Mouse (Mus musculus) G1E (cell line): ENCODE results near the gene Ikzf4. TPM values are rescaled to one million over a fixed set of nuclear protein-coding genes. Genes with fewer than 3 reads are reported as not detected.

ENCODE experiments used
- ATAC-seq: 2 replicates; pipeline ENCODE4 v1.8.0; 2016; ENCODE audit warnings: mild to moderate bottlenecking; ENCODE audit not compliant: insufficient number of reproducible peaks, poor library complexity, low FRiP score, severe bottlenecking; ENCODE audit errors: extremely low read depth
- DNase-seq: peaks from one replicate; pipeline ENCODE4 v3.0.0; 2012; ENCODE audit warnings: low spot score
- H3K27me3 ChIP-seq: 2 replicates; pipeline ENCODE4 v1.6.1; 2012; ENCODE audit warnings: mild to moderate bottlenecking, low read length, inconsistent platforms; ENCODE audit not compliant: insufficient read depth
- H3K36me3 ChIP-seq: replicated peaks from 2 replicates; pipeline ENCODE3; 2012; ENCODE audit warnings: mild to moderate bottlenecking, inconsistent platforms
- H3K4me1 ChIP-seq: 2 replicates; pipeline ENCODE4 v1.6.1; 2012; ENCODE audit warnings: low read depth, low read length, inconsistent platforms, mixed read lengths; ENCODE audit not compliant: insufficient read depth
- H3K4me3 ChIP-seq: 2 replicates; pipeline ENCODE4 v1.5.1; 2012; ENCODE audit warnings: low read depth, mild to moderate bottlenecking, inconsistent platforms, low read length, moderate library complexity, mixed read lengths
- H3K9me3 ChIP-seq: replicated peaks from 2 replicates; pipeline ENCODE4 v1.6.1; 2012; ENCODE audit warnings: inconsistent platforms
- CTCF ChIP-seq: IDR thresholded peaks from 2 replicates; pipeline ENCODE4 v1.5.1; 2012; ENCODE audit warnings: low read depth, low read length, inconsistent platforms, mixed read lengths
- GATA1 ChIP-seq: IDR thresholded peaks from 2 replicates; pipeline ENCODE4 v1.6.1; 2012; ENCODE audit warnings: borderline replicate concordance, low read length, inconsistent platforms, mixed read lengths
- GATA2 ChIP-seq: IDR thresholded peaks from 2 replicates; pipeline ENCODE4 v1.6.1; 2012; ENCODE audit warnings: low read depth, low read length, inconsistent platforms, borderline replicate concordance
- POLR2AphosphoS5 ChIP-seq: IDR thresholded peaks from 2 replicates; pipeline ENCODE4 v1.6.1; 2012; ENCODE audit warnings: low read depth, low read length, inconsistent platforms; ENCODE audit not compliant: insufficient replicate concordance
- TAL1 ChIP-seq: conservative IDR thresholded peaks from 2 replicates; pipeline ENCODE4 v1.6.1; 2012; ENCODE audit warnings: low read depth, low read length, inconsistent platforms, mixed read lengths
- polyA plus RNA-seq: library from polyadenylated mRNA; stranded (reverse); fragments of >175 nt; gene quantifications from 2 replicates; pipeline ENCODE4 v1.2.3, GENCODE M21; 2012
- total RNA-seq, 2 experiments: library from RNA; stranded (forward) in 1 of 2; stranded (reverse) in 1 of 2; fragments of 200-1000 nt in 1 of 2; fragments of >200 nt in 1 of 2; fragmentation: Nextera tagmentation in 1 of 2; gene quantifications; 2 replicates each; pipeline ENCODE4 v1.2.3; 2014 to 2017

Gene Ikzf4
- total RNA-seq (2014; fragmentation: Nextera tagmentation), result 11.4 and 11.7 TPM in 2 replicates
- 1.7 and 2.8 TPM in 2 replicates for total RNA-seq (2017)
- 6.7 and 7.0 TPM in 2 replicates for polyA plus RNA-seq

DNA sequence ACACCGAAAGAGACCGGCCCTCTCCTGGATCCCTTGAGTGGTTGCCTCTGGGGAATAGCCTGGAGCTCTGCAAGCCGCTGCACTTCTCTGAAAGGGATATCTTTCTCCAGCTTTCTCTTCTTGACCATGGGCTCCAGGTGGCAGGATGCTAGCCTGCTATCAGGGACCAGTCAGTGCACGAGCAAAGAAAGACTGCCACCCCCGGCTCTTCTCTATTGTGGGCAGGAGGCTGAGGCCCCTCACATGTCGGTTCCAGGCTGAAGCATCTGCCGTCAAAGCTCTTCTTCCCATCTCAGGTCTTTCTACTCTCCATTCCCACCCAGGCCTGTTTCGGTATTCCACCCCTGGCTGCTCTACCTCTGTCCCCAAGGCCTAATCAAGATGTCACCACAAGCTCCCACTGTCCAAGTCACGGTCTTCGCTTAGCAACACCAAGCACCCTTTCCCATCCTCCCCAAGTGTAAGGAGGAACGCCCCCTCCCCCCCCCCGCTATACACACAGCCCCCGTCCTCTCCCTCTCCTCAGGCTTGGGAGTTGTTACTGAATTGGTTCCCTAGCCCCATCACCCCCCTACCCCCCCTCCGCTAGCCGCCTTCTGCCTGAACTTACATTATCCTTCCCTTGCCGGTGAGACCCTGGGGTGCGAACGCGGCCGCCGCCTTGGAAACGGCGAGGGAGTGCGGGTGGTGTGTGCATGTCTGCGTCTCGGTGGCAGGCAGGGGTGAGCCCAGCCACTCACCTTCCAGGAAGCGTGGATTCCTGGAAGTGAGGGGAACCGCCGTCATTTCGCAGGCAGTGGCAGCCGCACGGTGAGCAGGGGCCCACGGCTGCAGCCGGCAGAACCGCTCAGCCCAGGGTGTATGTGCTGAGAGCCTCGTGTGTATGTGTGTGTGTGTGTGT is at the start of gene Ikzf4:
Gene Ikzf4 (minus strand): TSS at position 881 of the 901 bp plus-strand sequence.
- Histone ChIP-seq H3K9me3 (no peaks in the 10 kb centered on the region), H3K4me3 (peak within 1 kb of the TSS; percentile 76), H3K36me3 (peaks cover 32% of the 10 kb centered on the region), H3K4me1 (peaks cover 58% of the 10 kb centered on the region), H3K27me3 (no peaks in the 10 kb centered on the region)
- ATAC-seq (peak; percentile 67), DNase-seq (peak; percentile 81)
- TF ChIP-seq POLR2AphosphoS5 (no peak), TAL1 (no peak), CTCF (no peak), GATA2 (no peak), GATA1 (no peak)

GRCm38 (mm10) chr10:128695411-128695991 is 49.7 kb upstream of the Ikzf4 start:
- H3K27me3 ChIP-seq, result no peaks in the 10 kb centered on the region
- no peak for TF ChIP-seq GATA2
- no peak for TF ChIP-seq TAL1
- no peak for TF ChIP-seq POLR2AphosphoS5
- TF ChIP-seq CTCF, result no peak
- no peak for TF ChIP-seq GATA1
- peak overlapping the region; percentile 86 for H3K4me3 ChIP-seq
- DNase-seq (no peak), ATAC-seq (no peak)
- peaks cover 40% of the 10 kb centered on the region for H3K4me1 ChIP-seq
- H3K9me3 ChIP-seq, result no peaks in the 10 kb centered on the region
- H3K36me3 ChIP-seq, result peaks cover 59% of the 10 kb centered on the region

- Histone ChIP-seq H3K9me3 (no peaks in the 10 kb centered on the region), H3K4me1 (peaks cover 15% of the 10 kb centered on the region), H3K4me3 (peak overlapping the region; percentile 74; the same call in 1 of the 2 replicates), H3K36me3 (peaks cover 24% of the 10 kb centered on the region), H3K27me3 (no peaks in the 10 kb centered on the region; the same call in 1 of the 2 replicates)
- DNase-seq (no peak), ATAC-seq (0 out of 2 replicates have a peak, but pooled peaks have one; percentile 31)
- TF ChIP-seq POLR2AphosphoS5 (no peak), TAL1 (no peak), GATA1 (no peak), CTCF (no peak), GATA2 (no peak)
Observed at GRCm38 (mm10) chr10:128674469-128675008, 28.7 kb upstream of the Ikzf4 start.

- TF ChIP-seq GATA2 (no peak), GATA1 (no peak), CTCF (no peak), TAL1 (no peak)
- DNase-seq (peak; percentile 75), ATAC-seq (peak; percentile 86)
- Histone ChIP-seq H3K4me1 (peaks cover 19% of the 10 kb centered on the region), H3K27me3 (peaks cover under 1% of the 10 kb centered on the region; the same call in 1 of the 2 replicates), H3K9me3 (no peaks in the 10 kb centered on the region), H3K4me3 (peak within 1 kb of the TSS; percentile 74), H3K36me3 (peaks cover 21% of the 10 kb centered on the region)
Observed at GRCm38 (mm10) chr10:128673763-128674468, 28.1 kb upstream of the Ikzf4 start, which contains the start of gene Suox. Suox (minus strand) TSS chr10:128674073.

GRCm38 (mm10) chr10:128671148-128671547 is 25.4 kb upstream of the Ikzf4 start:
- H3K9me3 ChIP-seq, result no peaks in the 10 kb centered on the region
- H3K36me3 ChIP-seq, result peaks cover 21% of the 10 kb centered on the region
- no peak overlapping the region for H3K4me3 ChIP-seq
- peaks cover 10% of the 10 kb centered on the region for H3K27me3 ChIP-seq
- ATAC-seq (no peak), DNase-seq (no peak)
- TF ChIP-seq TAL1, result no peak
- no peak for TF ChIP-seq CTCF
- TF ChIP-seq GATA1, result no peak
- no peak for TF ChIP-seq GATA2
- TF ChIP-seq POLR2AphosphoS5, result no peak
- peaks cover 26% of the 10 kb centered on the region for H3K4me1 ChIP-seq
